Mouse (Mus musculus) kidney, embryonic 16.5 days (tissue): ENCODE results near the gene Gm20929. TPM values are rescaled to one million over a fixed set of nuclear protein-coding genes. Genes with fewer than 3 reads are reported as not detected.
"Not testable (repeated sequence)": the region's sequence is repeated elsewhere in the genome, so short reads cannot be mapped to it uniquely, and the experiment has no call there.

Source experiments
- ATAC-seq: fragments of 200-750 bp; cut with Nextera tagmentation; 2 replicates; pipeline ENCODE4 v1.8.0; 2017; ENCODE audit warnings: moderate TSS enrichment; ENCODE audit not compliant: low FRiP score, low TSS enrichment
- H3K27ac ChIP-seq: fragments of 300-500 bp; sonication (generic); 2 replicates; pipeline ENCODE4 v1.5.1; 2014; ENCODE audit warnings: low read length
- H3K27me3 ChIP-seq: fragments of 300-500 bp; sonication (generic); 2 replicates; pipeline ENCODE4 v1.6.1; 2014; ENCODE audit warnings: low read length, control low read depth, mixed read lengths; ENCODE audit not compliant: insufficient read depth
- H3K36me3 ChIP-seq: fragments of 300-500 bp; sonication (generic); 2 replicates; pipeline ENCODE4 v1.6.1; 2014; ENCODE audit warnings: low read length, control low read depth, mixed read lengths; ENCODE audit not compliant: insufficient read depth
- H3K4me1 ChIP-seq: fragments of 300-500 bp; sonication (generic); 2 replicates; pipeline ENCODE4 v1.6.1; 2014; ENCODE audit warnings: low read length, control low read depth, mixed read lengths; ENCODE audit not compliant: insufficient read depth
- H3K4me2 ChIP-seq: fragments of 300-500 bp; sonication (generic); replicated peaks from 2 replicates; pipeline ENCODE4 v1.6.1; 2014; ENCODE audit warnings: low read depth, low read length
- H3K4me3 ChIP-seq: fragments of 300-500 bp; sonication (generic); 2 replicates; pipeline ENCODE4 v1.5.1; 2014; ENCODE audit warnings: mild to moderate bottlenecking, low read length
- H3K9ac ChIP-seq: fragments of 300-500 bp; sonication (generic); replicated peaks from 2 replicates; pipeline ENCODE4 v1.6.1; 2014; ENCODE audit warnings: low read length
- H3K9me3 ChIP-seq: fragments of 300-500 bp; sonication (generic); 2 replicates; pipeline ENCODE4 v1.6.1; 2016; ENCODE audit warnings: low read length, control low read depth
- WGBS: fragments of 180-500 bp; shearing (Covaris S2); extraction: QIAGEN DNeasy Blood & Tissue Kit; methylation state at CpG from one replicate; pipeline ENCODE4 v1.1.7; 2014; 5-methylcytosine and 5-hydroxymethylcytosine counted together
- polyA plus RNA-seq: library from polyadenylated mRNA; unstranded; fragments of >200 nt; fragmentation: Nextera tagmentation; extraction: Ambion mirVana; gene quantifications from 2 replicates; pipeline ENCODE4 v1.2.1, GENCODE M21; 2015

Gm20929 gene
- not detected in 2 replicates for polyA plus RNA-seq

DNA sequence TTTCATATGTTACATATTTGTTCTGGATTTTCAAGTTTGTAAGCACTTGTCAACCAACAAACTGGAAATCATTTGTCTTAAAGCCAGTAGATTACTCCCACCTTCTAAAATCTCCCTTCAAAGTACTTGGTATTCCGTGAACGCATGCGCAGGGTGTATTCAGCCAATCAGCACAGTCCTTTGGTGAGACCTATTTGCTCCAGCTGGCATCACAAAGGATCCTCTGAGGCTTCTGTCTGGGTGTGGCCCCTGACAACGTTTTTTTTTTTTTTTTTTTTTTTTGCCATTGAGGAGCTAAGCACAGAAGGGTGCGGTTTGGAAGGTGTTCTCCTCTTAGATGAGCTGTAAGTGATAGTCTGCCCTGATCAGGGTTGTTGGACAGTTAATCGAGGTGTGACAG, at the start of gene Gm20929:
Gm20929 (plus strand) TSS at position 301 of the 400 bp plus-strand sequence.
- H3K9ac ChIP-seq, H3K9me3 ChIP-seq, H3K27me3 ChIP-seq, H3K4me1 ChIP-seq, H3K27ac ChIP-seq, H3K4me2 ChIP-seq, ATAC-seq, H3K4me3 ChIP-seq, H3K36me3 ChIP-seq: not testable (repeated sequence)
- no CpG with 5 or more reads among the region's 6 CpGs for WGBS
